Mouse (Mus musculus): ENCODE measurements at regions not wholly inside any gene's neighbourhood (a gene's known extent, or its start where the extent isn't known, plus 50 kb on each side); places are given as distances from the start of the nearest gene placed in this dataset.
"Not testable (repeated sequence)": the region's sequence is repeated elsewhere in the genome, so short reads cannot be mapped to it uniquely, and the experiment has no call there.

- not testable (repeated sequence) for H3K4me1 ChIP-seq (ENCODE audit: control insufficient read depth, insufficient read depth, low read depth, low read length); H3K4me3 ChIP-seq (ENCODE audit: low read length); ATAC-seq; H3K4me2 ChIP-seq (ENCODE audit: low read length); H3K9ac ChIP-seq (ENCODE audit: low read depth, low read length); H3K27me3 ChIP-seq (replicated peaks; ENCODE audit: control insufficient read depth, insufficient read depth, low read length); H3K9me3 ChIP-seq (ENCODE audit: control insufficient read depth, low read length); H3K36me3 ChIP-seq (ENCODE audit: control insufficient read depth, insufficient read depth, low read length); H3K27ac ChIP-seq (ENCODE audit: low read depth, low read length)
- 96% methylated on average over 10 of the region's 11 CpGs for WGBS
Observed at GRCm38 (mm10) chr5:3141841-3142240, 199.4 kb upstream of the Cdk6 start.

DNA sequence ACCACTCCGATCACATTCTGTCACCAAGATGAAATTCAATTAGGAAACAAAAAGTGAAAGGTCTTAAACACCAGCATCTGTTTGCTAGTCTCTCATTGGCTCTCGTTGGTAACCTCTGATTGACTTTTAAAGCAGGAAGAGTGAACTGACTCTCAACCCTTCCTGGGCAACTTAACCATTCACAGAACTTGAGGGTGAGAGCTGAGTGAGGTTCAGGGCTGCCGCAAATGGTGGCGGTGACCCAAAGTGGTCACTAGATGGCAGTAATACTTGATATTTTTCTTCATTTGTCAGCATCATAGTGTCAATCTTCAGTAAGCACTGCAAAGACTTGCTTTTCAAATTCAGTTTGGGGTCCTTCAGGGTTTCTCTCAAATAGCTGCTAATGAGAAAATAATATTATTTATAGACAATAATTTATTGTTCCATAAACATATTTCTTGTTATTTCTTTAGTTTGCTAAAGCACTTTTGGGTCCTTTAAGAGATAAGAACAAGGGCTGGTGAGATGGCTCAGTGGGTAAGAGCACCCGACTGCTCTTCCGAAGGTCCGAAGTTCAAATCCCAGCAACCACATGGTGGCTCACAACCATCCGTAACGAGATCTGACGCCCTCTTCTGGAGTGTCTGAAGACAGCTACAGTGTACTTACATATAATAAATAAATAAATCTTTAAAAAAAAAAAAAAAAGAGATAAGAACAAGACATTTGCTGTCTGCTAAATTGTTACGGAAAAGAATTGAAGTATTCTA lies 194.6 kb upstream of the Cdk6 start:
- 47% methylated on average over 8 of the region's 11 CpGs for WGBS
- ATAC-seq, result peak; percentile 76
- not testable (repeated sequence) for H3K4me1 ChIP-seq (ENCODE audit: control insufficient read depth, insufficient read depth, low read depth, low read length); H3K4me3 ChIP-seq (ENCODE audit: low read length); H3K9ac ChIP-seq (ENCODE audit: low read depth, low read length); H3K4me2 ChIP-seq (ENCODE audit: low read length); H3K27me3 ChIP-seq (replicated peaks; ENCODE audit: control insufficient read depth, insufficient read depth, low read length); H3K36me3 ChIP-seq (ENCODE audit: control insufficient read depth, insufficient read depth, low read length); H3K9me3 ChIP-seq (ENCODE audit: control insufficient read depth, low read length); H3K27ac ChIP-seq (ENCODE audit: low read depth, low read length)

DNA sequence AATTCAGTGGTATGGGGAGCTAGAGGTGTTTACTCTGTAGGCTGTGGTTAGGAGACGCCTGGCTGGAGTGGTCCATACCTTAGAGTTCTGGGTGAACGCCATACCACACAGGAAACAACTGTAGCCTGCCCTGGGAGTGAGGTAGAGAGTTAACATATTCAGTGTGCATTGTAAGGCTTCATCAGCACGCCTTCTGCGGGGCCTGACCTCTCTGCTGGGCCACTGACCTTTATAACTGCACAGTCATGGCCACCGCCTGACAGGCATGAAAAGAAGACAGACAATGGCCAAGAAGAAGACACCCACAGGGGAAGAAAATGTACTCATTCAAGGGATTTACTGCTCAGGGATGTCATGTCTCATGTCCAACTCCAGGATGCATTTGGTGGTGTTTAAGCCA lies 191.4 kb upstream of the Cdk6 start:
- not testable (repeated sequence) for H3K27me3 ChIP-seq (replicated peaks; ENCODE audit: control insufficient read depth, insufficient read depth, low read length); ATAC-seq; H3K9ac ChIP-seq (ENCODE audit: low read depth, low read length); H3K4me1 ChIP-seq (ENCODE audit: control insufficient read depth, insufficient read depth, low read depth, low read length); H3K9me3 ChIP-seq (ENCODE audit: control insufficient read depth, low read length); H3K36me3 ChIP-seq (ENCODE audit: control insufficient read depth, insufficient read depth, low read length); H3K4me2 ChIP-seq (ENCODE audit: low read length); H3K27ac ChIP-seq (ENCODE audit: low read depth, low read length); H3K4me3 ChIP-seq (ENCODE audit: low read length)
- WGBS, result 25% methylated on average over 5 of the region's 5 CpGs

- not testable (repeated sequence) for H3K9me3 ChIP-seq (ENCODE audit: control insufficient read depth, low read length); H3K4me2 ChIP-seq (ENCODE audit: low read length); H3K4me3 ChIP-seq (ENCODE audit: low read length); ATAC-seq; H3K27me3 ChIP-seq (replicated peaks; ENCODE audit: control insufficient read depth, insufficient read depth, low read length); H3K36me3 ChIP-seq (ENCODE audit: control insufficient read depth, insufficient read depth, low read length); H3K4me1 ChIP-seq (ENCODE audit: control insufficient read depth, insufficient read depth, low read depth, low read length); H3K9ac ChIP-seq (ENCODE audit: low read depth, low read length); H3K27ac ChIP-seq (ENCODE audit: low read depth, low read length)
- 27% methylated on average over 4 of the region's 4 CpGs for WGBS
Observed at GRCm38 (mm10) chr5:3150766-3151165, 190.5 kb upstream of the Cdk6 start.

GRCm38 (mm10) chr5:3151534-3152148 lies 189.6 kb upstream of the Cdk6 start:
- H3K27me3 ChIP-seq (replicated peaks; ENCODE audit: control insufficient read depth, insufficient read depth, low read length); H3K27ac ChIP-seq (ENCODE audit: low read depth, low read length); H3K9me3 ChIP-seq (ENCODE audit: control insufficient read depth, low read length); H3K9ac ChIP-seq (ENCODE audit: low read depth, low read length); H3K36me3 ChIP-seq (ENCODE audit: control insufficient read depth, insufficient read depth, low read length); ATAC-seq; H3K4me1 ChIP-seq (ENCODE audit: control insufficient read depth, insufficient read depth, low read depth, low read length): not testable (repeated sequence)
- 2% methylated on average over 12 of the region's 12 CpGs for WGBS
- peak overlapping the region; percentile 41; the same call in 1 of the 2 replicates for H3K4me3 ChIP-seq (ENCODE audit: low read length)
- peak overlapping the region; percentile 73 for H3K4me2 ChIP-seq (ENCODE audit: low read length)

- WGBS, result 21% methylated on average over 25 of the region's 26 CpGs
- not testable (repeated sequence) for H3K9me3 ChIP-seq (ENCODE audit: control insufficient read depth, low read length); H3K27me3 ChIP-seq (replicated peaks; ENCODE audit: control insufficient read depth, insufficient read depth, low read length); H3K36me3 ChIP-seq (ENCODE audit: control insufficient read depth, insufficient read depth, low read length); H3K4me1 ChIP-seq (ENCODE audit: control insufficient read depth, insufficient read depth, low read depth, low read length); H3K27ac ChIP-seq (ENCODE audit: low read depth, low read length)
- Histone ChIP-seq H3K9ac (ENCODE audit: low read depth, low read length) (peak overlapping the region; percentile 38), H3K4me2 (ENCODE audit: low read length) (peak overlapping the region; percentile 73), H3K4me3 (ENCODE audit: low read length) (peak overlapping the region; percentile 41)
- ATAC-seq, result peak; percentile 92
Observed at GRCm38 (mm10) chr5:3152149-3152865, 189.0 kb upstream of the Cdk6 start.

- not testable (repeated sequence) for H3K27ac ChIP-seq (ENCODE audit: low read depth, low read length); ATAC-seq; H3K4me1 ChIP-seq (ENCODE audit: control insufficient read depth, insufficient read depth, low read depth, low read length); H3K4me3 ChIP-seq (ENCODE audit: low read length); H3K9ac ChIP-seq (ENCODE audit: low read depth, low read length); H3K36me3 ChIP-seq (ENCODE audit: control insufficient read depth, insufficient read depth, low read length); H3K4me2 ChIP-seq (ENCODE audit: low read length); H3K27me3 ChIP-seq (replicated peaks; ENCODE audit: control insufficient read depth, insufficient read depth, low read length); H3K9me3 ChIP-seq (ENCODE audit: control insufficient read depth, low read length)
- 100% methylated on average over 2 of the region's 2 CpGs for WGBS
Observed at GRCm38 (mm10) chr5:3165511-3165910, 175.8 kb upstream of the Cdk6 start.

DNA sequence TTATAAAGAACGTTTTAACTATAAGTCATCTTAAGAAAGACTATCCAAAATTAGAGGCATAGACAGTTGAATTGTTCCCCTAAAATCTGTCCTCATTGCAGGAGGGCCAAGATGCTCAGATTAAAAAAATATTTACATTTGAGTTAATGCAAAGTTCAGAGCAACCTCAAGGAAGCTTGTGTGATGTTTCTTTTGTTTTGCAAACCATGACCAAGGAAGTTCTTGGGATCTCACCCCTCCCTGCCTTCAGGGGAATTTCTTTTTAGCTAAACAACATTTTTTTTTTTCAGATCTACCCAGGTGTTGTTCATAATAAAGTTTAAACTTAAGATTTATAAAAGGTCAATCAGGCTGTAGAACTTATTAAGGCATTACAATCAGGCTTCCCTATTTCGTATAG lies 174.8 kb upstream of the Cdk6 start:
- WGBS, result 87% methylated on average over 2 of the region's 2 CpGs
- not testable (repeated sequence) for H3K4me1 ChIP-seq (ENCODE audit: control insufficient read depth, insufficient read depth, low read depth, low read length); H3K36me3 ChIP-seq (ENCODE audit: control insufficient read depth, insufficient read depth, low read length); H3K9ac ChIP-seq (ENCODE audit: low read depth, low read length); H3K4me3 ChIP-seq (ENCODE audit: low read length); H3K9me3 ChIP-seq (ENCODE audit: control insufficient read depth, low read length); ATAC-seq; H3K4me2 ChIP-seq (ENCODE audit: low read length); H3K27ac ChIP-seq (ENCODE audit: low read depth, low read length); H3K27me3 ChIP-seq (replicated peaks; ENCODE audit: control insufficient read depth, insufficient read depth, low read length)

DNA sequence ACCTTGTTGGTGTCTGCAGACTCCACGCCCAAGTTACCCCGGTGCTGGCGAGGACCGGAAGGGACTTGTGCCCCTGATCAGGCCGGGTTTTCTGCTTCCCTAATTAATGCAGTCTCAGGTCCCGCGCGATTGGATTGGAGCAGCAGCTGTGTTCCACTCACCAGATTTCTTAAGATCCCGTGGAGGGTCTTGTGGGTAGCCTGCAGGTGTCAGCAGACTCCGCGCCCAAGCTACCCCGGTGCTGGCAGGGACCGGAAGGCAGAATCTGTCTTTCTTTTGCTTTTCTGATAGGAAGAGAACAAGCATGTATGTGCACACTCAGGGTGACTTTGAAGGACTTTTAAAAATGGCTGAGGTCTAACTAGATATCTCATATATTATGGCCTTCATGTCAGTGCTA lies 147.7 kb upstream of the Cdk6 start:
- H3K27ac ChIP-seq (ENCODE audit: low read depth, low read length); H3K4me2 ChIP-seq (ENCODE audit: low read length); H3K9me3 ChIP-seq (ENCODE audit: control insufficient read depth, low read length); ATAC-seq; H3K4me3 ChIP-seq (ENCODE audit: low read length); H3K4me1 ChIP-seq (ENCODE audit: control insufficient read depth, insufficient read depth, low read depth, low read length); H3K36me3 ChIP-seq (ENCODE audit: control insufficient read depth, insufficient read depth, low read length); H3K27me3 ChIP-seq (replicated peaks; ENCODE audit: control insufficient read depth, insufficient read depth, low read length); H3K9ac ChIP-seq (ENCODE audit: low read depth, low read length): not testable (repeated sequence)
- 94% methylated on average over 13 of the region's 13 CpGs for WGBS
